Mouse (Mus musculus): ENCODE data around the gene Ldha.
"Not testable (repeated sequence)": the region's sequence is repeated elsewhere in the genome, so short reads cannot be mapped to it uniquely, and the experiment has no call there.

The Ldha gene

DNA sequence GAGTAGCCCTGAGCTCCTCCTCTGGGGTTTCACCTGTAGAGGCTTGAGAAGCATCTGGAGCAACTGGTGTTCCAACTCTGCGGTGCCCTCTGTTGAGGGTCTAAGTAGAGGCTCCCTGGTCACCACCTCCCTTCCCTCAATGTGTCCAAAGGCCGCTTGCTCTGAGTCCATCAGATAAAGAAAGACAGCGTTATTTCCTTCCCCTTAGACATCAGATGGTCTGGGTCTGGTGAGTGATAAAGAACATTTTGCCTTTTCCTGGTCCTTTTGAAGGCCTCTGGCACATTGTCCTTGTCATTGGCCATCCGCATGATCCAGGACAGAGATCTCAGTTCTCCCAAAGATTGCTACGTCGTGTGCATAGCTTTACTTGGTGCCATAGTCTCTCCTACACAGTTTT, 36.0 kb downstream of the Ldha start:
- DNase-seq (ENCODE audit: low read depth in 1 of 2, low spot score in 2 of 2) = no peak

DNA sequence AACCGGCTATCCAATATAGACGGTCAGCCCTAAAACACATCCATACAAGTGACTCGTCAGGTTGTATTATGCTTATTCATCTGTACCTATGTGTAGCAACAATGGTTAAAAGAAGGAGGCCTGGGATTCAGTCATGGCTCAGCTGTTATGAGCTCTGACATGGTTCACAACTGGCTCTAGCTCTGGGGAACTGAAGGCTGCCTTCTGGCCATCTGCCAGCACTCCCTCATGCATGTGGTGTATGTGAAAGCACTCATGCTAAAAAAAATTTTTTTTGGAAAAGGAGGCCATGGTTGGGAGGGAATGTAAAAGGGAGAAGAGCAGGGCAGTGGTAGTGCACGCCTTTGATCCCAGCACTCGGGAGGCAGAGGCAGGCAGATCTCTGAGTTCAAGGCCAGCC, 38.6 kb downstream of the Ldha start:
- DNase-seq (ENCODE audit: low read depth in 1 of 2, low spot score in 2 of 2) = no peak

DNA sequence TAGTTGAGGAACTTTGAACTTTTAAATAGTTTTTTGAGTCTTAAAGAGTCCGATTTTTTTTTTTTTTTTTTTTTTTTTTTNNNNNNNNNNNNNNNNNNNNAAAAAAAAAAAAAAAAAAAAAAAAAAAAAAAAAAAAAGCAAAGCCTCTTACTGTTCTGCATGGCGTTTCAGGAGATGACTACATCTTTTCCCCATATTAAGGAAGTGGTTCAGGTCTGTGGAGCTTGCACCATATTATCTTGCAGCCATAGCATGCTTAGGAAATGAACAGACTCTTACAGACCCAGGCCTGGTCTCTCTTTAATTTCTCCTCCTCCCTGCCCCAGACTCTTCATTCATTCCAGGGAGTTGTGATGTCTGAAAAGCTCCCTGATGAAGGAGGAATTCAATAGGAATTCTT, 39.7 kb downstream of the Ldha start:
- DNase-seq (ENCODE audit: low read depth in 1 of 2, low spot score in 2 of 2) = no peak

DNA sequence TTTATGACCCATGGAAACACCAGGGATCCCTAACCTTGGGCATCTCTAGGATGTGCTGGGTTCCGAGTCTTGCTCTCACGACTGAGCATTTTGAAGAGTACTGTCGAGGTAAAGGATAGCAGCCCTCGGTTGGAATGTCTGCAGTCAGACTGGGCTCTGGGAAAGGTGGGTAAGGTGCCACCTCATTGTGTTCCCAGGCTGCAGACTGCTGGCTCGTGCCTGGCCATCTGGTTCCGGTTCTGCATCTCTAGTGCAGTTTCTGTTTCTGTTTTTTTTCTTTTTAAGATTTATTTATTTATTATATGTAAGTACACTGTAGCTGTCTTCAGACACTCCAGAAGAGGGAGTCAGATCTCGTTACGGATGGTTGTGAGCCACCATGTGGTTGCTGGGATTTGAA, 40.7 kb downstream of the Ldha start:
- DNase-seq (ENCODE audit: low read depth in 1 of 2, low spot score in 2 of 2) = not testable (repeated sequence)

DNA sequence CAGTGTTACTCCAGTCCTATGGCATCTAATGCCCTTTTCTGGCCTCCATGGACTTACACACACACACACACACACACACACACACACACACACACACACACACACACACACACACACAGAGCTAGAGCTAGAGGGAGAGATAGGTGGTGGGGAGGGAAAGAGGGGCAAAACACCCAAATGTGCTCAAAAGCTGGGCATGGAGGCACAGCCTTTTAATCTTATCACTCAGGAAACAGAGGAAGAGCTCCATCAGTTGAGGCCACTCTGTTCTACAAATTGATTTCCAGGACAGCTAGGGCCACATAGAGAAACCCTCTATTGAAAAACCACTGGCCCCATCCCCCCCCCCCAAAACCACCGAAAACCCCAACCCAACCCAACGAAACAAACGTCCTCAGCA, 42.0 kb downstream of the Ldha start:
- DNase-seq (ENCODE audit: low read depth in 1 of 2, low spot score in 2 of 2) = no peak

DNA sequence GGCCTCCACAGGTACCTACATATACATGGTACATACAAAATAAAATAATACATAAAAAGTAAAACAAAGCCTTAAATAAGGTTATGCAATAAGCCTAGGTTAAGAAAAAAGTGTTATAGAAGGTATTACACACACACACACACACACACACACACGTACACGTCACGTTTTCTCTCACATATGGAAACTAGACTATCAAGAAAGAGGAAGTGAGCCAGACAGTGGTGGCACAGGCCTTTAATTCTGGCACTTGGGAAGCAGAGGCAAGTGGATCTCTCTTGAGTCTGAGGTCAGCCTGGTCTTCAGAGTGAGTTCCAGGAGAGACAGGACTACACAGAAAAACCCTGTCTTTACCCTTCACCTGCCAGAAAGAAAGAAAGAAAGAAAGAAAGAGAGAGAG, 54.2 kb downstream of the Ldha start:
- no peak for DNase-seq (ENCODE audit: low read depth in 1 of 2, low spot score in 2 of 2)

DNA sequence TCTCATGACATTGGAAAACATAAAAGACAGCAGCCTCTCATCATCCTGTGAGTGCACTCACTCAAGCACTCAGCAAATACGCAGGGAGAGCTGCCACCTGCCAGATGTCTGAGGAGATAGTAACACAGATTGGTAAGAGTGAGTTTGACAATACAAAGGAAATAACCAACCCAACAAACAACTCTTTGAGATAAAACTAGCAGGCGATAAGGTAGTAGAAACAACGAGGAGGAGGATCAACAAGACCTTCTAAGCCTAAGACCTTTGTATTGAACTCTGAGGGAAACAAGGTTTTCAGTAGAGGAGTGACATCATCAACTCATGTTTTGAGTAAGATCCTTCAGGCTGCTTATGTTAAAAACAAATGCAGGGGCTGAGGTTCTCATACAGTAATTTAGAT, 58.1 kb downstream of the Ldha start:
- no peak for DNase-seq (ENCODE audit: low read depth in 1 of 2, low spot score in 2 of 2)

Data from monocyte, adult 2 months (primary cell).